Mouse (Mus musculus): Measurements from ENCODE around the gene Olfr70. TPM values are rescaled to one million over a fixed set of nuclear protein-coding genes. Genes with fewer than 3 reads are reported as not detected.

The Olfr70 gene
- polyA plus RNA-seq, 1 experiment from 2014 or later = not detected

GRCm38 (mm10) chr4:43728576-43728954, 28.0 kb upstream of the Olfr70 start:
- H3K36me3 ChIP-seq = no peaks in the 10 kb centered on the region
- H3K4me1 ChIP-seq (replicated peaks) = peaks cover 36% of the 10 kb centered on the region
- ATAC-seq = peak; percentile 63
- H3K27ac ChIP-seq = peak overlapping the region; percentile 56
- H3K4me2 ChIP-seq (replicated peaks) = no peak overlapping the region; the same call in 1 of the 2 replicates
- no peak overlapping the region for H3K4me3 ChIP-seq (replicated peaks)
- WGBS = 9% methylated on average over 5 of the region's 5 CpGs
- no peak overlapping the region for H3K9ac ChIP-seq
- no peaks in the 10 kb centered on the region for H3K27me3 ChIP-seq (replicated peaks)
- H3K9me3 ChIP-seq = no peaks in the 10 kb centered on the region

- 74% methylated on average over 7 of the region's 7 CpGs for WGBS
- Histone ChIP-seq H3K9ac (no peak overlapping the region), H3K9me3 (no peaks in the 10 kb centered on the region), H3K4me1 (replicated peaks) (peaks cover 36% of the 10 kb centered on the region), H3K27me3 (replicated peaks) (no peaks in the 10 kb centered on the region), H3K27ac (peak overlapping the region; percentile 56), H3K4me2 (replicated peaks) (no peak overlapping the region; the same call in 1 of the 2 replicates), H3K4me3 (replicated peaks) (no peak overlapping the region), H3K36me3 (no peaks in the 10 kb centered on the region)
- ATAC-seq = peak; percentile 34
These were observed 27.3 kb upstream of the Olfr70 start for GRCm38 (mm10) chr4:43727718-43728575.

GRCm38 (mm10) chr4:43726995-43727394, 26.4 kb upstream of the Olfr70 start, which contains the start of gene Hrct1:
Gene Hrct1 (plus strand): TSS chr4:43727188.
- H3K27me3 ChIP-seq (replicated peaks) = no peaks in the 10 kb centered on the region
- peaks cover 36% of the 10 kb centered on the region for H3K4me1 ChIP-seq (replicated peaks)
- H3K36me3 ChIP-seq = no peaks in the 10 kb centered on the region
- H3K4me2 ChIP-seq (replicated peaks) = no peak within 1 kb of the TSS
- no peaks in the 10 kb centered on the region for H3K9me3 ChIP-seq
- no peak within 1 kb of the TSS for H3K9ac ChIP-seq
- H3K27ac ChIP-seq = peak within 1 kb of the TSS; percentile 56
- no peak within 1 kb of the TSS for H3K4me3 ChIP-seq (replicated peaks)
- WGBS = 22% methylated on average over 3 of the region's 3 CpGs
- peak; percentile 78 for ATAC-seq

- WGBS = 50% methylated on average over 12 of the region's 12 CpGs
- H3K4me3 ChIP-seq (replicated peaks) = no peak overlapping the region
- peaks cover 36% of the 10 kb centered on the region for H3K4me1 ChIP-seq (replicated peaks)
- H3K36me3 ChIP-seq = no peaks in the 10 kb centered on the region
- H3K9me3 ChIP-seq = no peaks in the 10 kb centered on the region
- H3K9ac ChIP-seq = no peak overlapping the region
- no peak overlapping the region for H3K4me2 ChIP-seq (replicated peaks)
- peak overlapping the region; percentile 56 for H3K27ac ChIP-seq
- H3K27me3 ChIP-seq (replicated peaks) = no peaks in the 10 kb centered on the region
- no peak; the same call in 1 of the 2 replicates for ATAC-seq
These were observed 25.8 kb upstream of the Olfr70 start for GRCm38 (mm10) chr4:43726228-43726993.

- no peak overlapping the region for H3K9ac ChIP-seq
- no peak overlapping the region for H3K4me2 ChIP-seq (replicated peaks)
- no peak overlapping the region for H3K4me3 ChIP-seq (replicated peaks)
- H3K27ac ChIP-seq = no peak overlapping the region
- no peaks in the 10 kb centered on the region for H3K27me3 ChIP-seq (replicated peaks)
- whole genome bisulfite sequencing = 28% methylated on average over 1 of the region's 1 CpGs
- H3K36me3 ChIP-seq = no peaks in the 10 kb centered on the region
- no peak for ATAC-seq
- H3K4me1 ChIP-seq (replicated peaks) = peaks cover 31% of the 10 kb centered on the region
- H3K9me3 ChIP-seq = no peaks in the 10 kb centered on the region
These were observed 24.2 kb upstream of the Olfr70 start for GRCm38 (mm10) chr4:43724764-43725163.

- no peaks in the 10 kb centered on the region for H3K36me3 ChIP-seq
- peaks cover 9% of the 10 kb centered on the region for H3K4me1 ChIP-seq (replicated peaks)
- H3K27me3 ChIP-seq (replicated peaks) = no peaks in the 10 kb centered on the region
- no peak overlapping the region for H3K4me2 ChIP-seq (replicated peaks)
- H3K27ac ChIP-seq = no peak overlapping the region
- H3K4me3 ChIP-seq (replicated peaks) = no peak overlapping the region
- 87% methylated on average over 4 of the region's 4 CpGs for WGBS
- ATAC-seq = no peak
- H3K9ac ChIP-seq = no peak overlapping the region
- H3K9me3 ChIP-seq = no peaks in the 10 kb centered on the region
These were observed 21.6 kb upstream of the Olfr70 start for GRCm38 (mm10) chr4:43722191-43722590.

GRCm38 (mm10) chr4:43720491-43721228, 20.1 kb upstream of the Olfr70 start:
- no peak overlapping the region for H3K27ac ChIP-seq
- 50% methylated on average over 12 of the region's 16 CpGs for WGBS
- no peaks in the 10 kb centered on the region for H3K36me3 ChIP-seq
- H3K4me2 ChIP-seq (replicated peaks) = no peak overlapping the region
- no peaks in the 10 kb centered on the region for H3K9me3 ChIP-seq
- no peak; the same call in 1 of the 2 replicates for ATAC-seq
- no peak overlapping the region for H3K9ac ChIP-seq
- H3K4me1 ChIP-seq (replicated peaks) = no peaks in the 10 kb centered on the region
- no peaks in the 10 kb centered on the region for H3K27me3 ChIP-seq (replicated peaks)
- no peak overlapping the region for H3K4me3 ChIP-seq (replicated peaks)

GRCm38 (mm10) chr4:43713652-43714219, 13.1 kb upstream of the Olfr70 start:
- Histone ChIP-seq H3K9ac (no peak overlapping the region), H3K4me3 (replicated peaks) (no peak overlapping the region), H3K9me3 (no peaks in the 10 kb centered on the region), H3K4me1 (replicated peaks) (no peaks in the 10 kb centered on the region), H3K27me3 (replicated peaks) (no peaks in the 10 kb centered on the region), H3K27ac (no peak overlapping the region), H3K4me2 (replicated peaks) (no peak overlapping the region), H3K36me3 (no peaks in the 10 kb centered on the region)
- 33% methylated on average over 7 of the region's 7 CpGs for WGBS
- ATAC-seq = no peak

GRCm38 (mm10) chr4:43711821-43712220, 11.2 kb upstream of the Olfr70 start:
- H3K27me3 ChIP-seq (replicated peaks) = no peaks in the 10 kb centered on the region
- H3K36me3 ChIP-seq = no peaks in the 10 kb centered on the region
- no peak overlapping the region for H3K9ac ChIP-seq
- WGBS = 2% methylated on average over 2 of the region's 2 CpGs
- no peaks in the 10 kb centered on the region for H3K9me3 ChIP-seq
- H3K4me1 ChIP-seq (replicated peaks) = no peaks in the 10 kb centered on the region
- ATAC-seq = no peak
- H3K4me3 ChIP-seq (replicated peaks) = no peak overlapping the region
- H3K27ac ChIP-seq = no peak overlapping the region
- H3K4me2 ChIP-seq (replicated peaks) = no peak overlapping the region

GRCm38 (mm10) chr4:43709869-43710268, 9.3 kb upstream of the Olfr70 start, which contains the start of gene Olfr71:
Gene Olfr71 (minus strand): TSS chr4:43710255.
- no peak within 1 kb of the TSS for H3K9ac ChIP-seq
- no peaks in the 10 kb centered on the region for H3K27me3 ChIP-seq (replicated peaks)
- no peaks in the 10 kb centered on the region for H3K36me3 ChIP-seq
- 74% methylated on average over 6 of the region's 6 CpGs for WGBS
- H3K27ac ChIP-seq = no peak within 1 kb of the TSS
- no peak within 1 kb of the TSS for H3K4me2 ChIP-seq (replicated peaks)
- H3K4me3 ChIP-seq (replicated peaks) = no peak within 1 kb of the TSS
- no peak for ATAC-seq
- H3K4me1 ChIP-seq (replicated peaks) = no peaks in the 10 kb centered on the region
- H3K9me3 ChIP-seq = no peaks in the 10 kb centered on the region

GRCm38 (mm10) chr4:43705991-43706390, 5.4 kb upstream of the Olfr70 start:
- no peak overlapping the region for H3K27ac ChIP-seq
- H3K4me2 ChIP-seq (replicated peaks) = no peak overlapping the region
- no peak for ATAC-seq
- no peaks in the 10 kb centered on the region for H3K4me1 ChIP-seq (replicated peaks)
- WGBS = 78% methylated on average over 13 of the region's 13 CpGs
- H3K9ac ChIP-seq = no peak overlapping the region
- H3K27me3 ChIP-seq (replicated peaks) = no peaks in the 10 kb centered on the region
- no peaks in the 10 kb centered on the region for H3K36me3 ChIP-seq
- H3K4me3 ChIP-seq (replicated peaks) = no peak overlapping the region
- H3K9me3 ChIP-seq = no peaks in the 10 kb centered on the region

- no peak overlapping the region for H3K4me2 ChIP-seq (replicated peaks)
- no peaks in the 10 kb centered on the region for H3K9me3 ChIP-seq
- H3K9ac ChIP-seq = no peak overlapping the region
- 77% methylated on average over 8 of the region's 8 CpGs for WGBS
- H3K36me3 ChIP-seq = no peaks in the 10 kb centered on the region
- no peak overlapping the region for H3K4me3 ChIP-seq (replicated peaks)
- no peaks in the 10 kb centered on the region for H3K4me1 ChIP-seq (replicated peaks)
- ATAC-seq = no peak
- no peaks in the 10 kb centered on the region for H3K27me3 ChIP-seq (replicated peaks)
- no peak overlapping the region for H3K27ac ChIP-seq
These were observed 3.2 kb upstream of the Olfr70 start for GRCm38 (mm10) chr4:43703851-43704250.

Measured in intestine, embryonic 15.5 days (tissue).